Comparison of ENCODE assay signal across 14 mouse cellular contexts in the genomic region with DNA sequence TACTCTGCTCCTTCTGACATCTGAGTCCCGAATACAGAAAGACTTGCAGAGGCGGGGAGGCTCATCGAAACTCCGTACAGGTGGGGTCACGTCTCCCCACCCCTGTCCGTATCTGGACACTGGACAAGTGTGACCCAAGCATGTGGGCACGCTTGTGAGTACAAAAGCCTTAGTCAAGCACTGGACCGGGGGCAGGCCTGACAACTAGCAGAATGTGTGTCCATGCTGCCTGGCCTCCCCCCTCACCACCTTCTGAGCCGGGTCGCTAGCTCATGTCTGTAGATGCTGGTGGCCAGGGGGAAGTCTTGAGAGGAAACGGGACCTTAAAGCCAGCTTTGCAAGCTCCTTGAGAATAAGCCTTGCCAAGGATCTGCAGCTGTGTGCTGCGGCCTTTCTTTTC. TPM values are rescaled to one million over a fixed set of nuclear protein-coding genes. Genes with fewer than 3 reads are reported as not detected.
DNase-seq lines count a peak whose midpoint lies in the region; ATAC-seq and TF ChIP-seq lines count a peak whose summit lies in the region.
"Had no signal": no experiment of that assay in that cellular context is flagged by ENCODE, and none has a peak within 500 bp of the region (broad histone marks: within the 10 kb centered on the region; RNA-seq: fewer than 3 reads in every experiment).

No protein-coding gene starts in this region.

- H3K4me2 ChIP-seq in forebrain, embryonic 11.5 days (ENCODE audit: low read depth, low read length, severe bottlenecking): no peak overlapping the region
- H3K4me2 ChIP-seq in forebrain, postnatal 0 days (ENCODE audit: low read depth): no peak overlapping the region
- no peak overlapping the region for H3K4me2 ChIP-seq in kidney, postnatal 0 days (ENCODE audit: low read length)
- H3K4me2 ChIP-seq in midbrain, embryonic 15.5 days: no peak overlapping the region

- no peak overlapping the region for H3K4me3 ChIP-seq in forebrain, embryonic 11.5 days (ENCODE audit: low read depth, low read length)
- H3K4me3 ChIP-seq in forebrain, postnatal 0 days (ENCODE audit: low read depth, low read length): no peak overlapping the region
- no peak overlapping the region for H3K4me3 ChIP-seq in kidney, postnatal 0 days (replicated peaks; ENCODE audit: low read depth, low read length)
- H3K4me3 ChIP-seq in limb, embryonic 10.5 days: 0 out of 2 replicates have a peak overlapping the region, but pooled peaks have one; percentile 4
- no peak overlapping the region for H3K4me3 ChIP-seq in midbrain, embryonic 15.5 days

- H3K9me3 ChIP-seq in forebrain, embryonic 11.5 days (ENCODE audit: control insufficient read depth, low read length): no peaks in the 10 kb centered on the region
- H3K9me3 ChIP-seq in forebrain, postnatal 0 days (ENCODE audit: low read length): no peaks in the 10 kb centered on the region
- H3K9me3 ChIP-seq in kidney, postnatal 0 days (replicated peaks; ENCODE audit: low read length): no peaks in the 10 kb centered on the region
- no peaks in the 10 kb centered on the region for H3K9me3 ChIP-seq in limb, embryonic 10.5 days (replicated peaks)
- no peaks in the 10 kb centered on the region for H3K9me3 ChIP-seq in midbrain, embryonic 15.5 days

- H3K9ac ChIP-seq in forebrain, embryonic 11.5 days (ENCODE audit: low read length): peak overlapping the region; percentile 29
- H3K9ac ChIP-seq in forebrain, postnatal 0 days: no peak overlapping the region
- H3K9ac ChIP-seq in kidney, postnatal 0 days (ENCODE audit: low read depth, low read length): no peak overlapping the region
- no peak overlapping the region for H3K9ac ChIP-seq in midbrain, embryonic 15.5 days

- H3K36me3 ChIP-seq in forebrain, embryonic 11.5 days (ENCODE audit: control insufficient read depth, insufficient read depth, low read length): no peaks in the 10 kb centered on the region
- peaks cover under 1% of the 10 kb centered on the region; the same call in 1 of the 2 replicates for H3K36me3 ChIP-seq in forebrain, postnatal 0 days (ENCODE audit: insufficient read depth)
- 0 out of 2 replicates have a peak, but pooled peaks cover 2% of the 10 kb centered on the region for H3K36me3 ChIP-seq in kidney, postnatal 0 days (ENCODE audit: insufficient read depth, low read length)
- peaks cover 15% of the 10 kb centered on the region for H3K36me3 ChIP-seq in limb, embryonic 10.5 days
- no peaks in the 10 kb centered on the region for H3K36me3 ChIP-seq in midbrain, embryonic 15.5 days (replicated peaks)

- no peaks in the 10 kb centered on the region for H3K27me3 ChIP-seq in forebrain, embryonic 11.5 days (ENCODE audit: control insufficient read depth, insufficient read depth, low read length)
- H3K27me3 ChIP-seq in forebrain, postnatal 0 days (ENCODE audit: insufficient read depth, low read length): no peaks in the 10 kb centered on the region
- H3K27me3 ChIP-seq in kidney, postnatal 0 days (ENCODE audit: insufficient read depth, low read length): no peaks in the 10 kb centered on the region
- no peaks in the 10 kb centered on the region for H3K27me3 ChIP-seq in limb, embryonic 10.5 days (ENCODE audit: low read depth, poor library complexity, severe bottlenecking)
- H3K27me3 ChIP-seq in midbrain, embryonic 15.5 days (replicated peaks): no peaks in the 10 kb centered on the region

- 0 out of 2 replicates have a peak overlapping the region, but pooled peaks have one; percentile 15 for H3K27ac ChIP-seq in forebrain, embryonic 11.5 days (ENCODE audit: low read depth, low read length)
- no peak overlapping the region for H3K27ac ChIP-seq in forebrain, postnatal 0 days (ENCODE audit: low read depth, low read length)
- 0 out of 2 replicates have a peak overlapping the region, but pooled peaks have one; percentile 31 for H3K27ac ChIP-seq in kidney, postnatal 0 days
- peak overlapping the region; percentile 91 for H3K27ac ChIP-seq in limb, embryonic 10.5 days
- H3K27ac ChIP-seq in midbrain, embryonic 15.5 days: no peak overlapping the region

- no peak for DNase-seq in forebrain, embryonic 11.5 days (ENCODE audit: low spot score)
- DNase-seq in forebrain, postnatal 0 days: no peak
- DNase-seq in kidney, postnatal 0 days (ENCODE audit: low spot score): no peak
- DNase-seq in kidney, adult 9 months: no peak
- peak; percentile 19 for DNase-seq in A20 (ENCODE audit: low read depth, low spot score)
- DNase-seq in limb, embryonic 10.5 days (ENCODE audit: low spot score): no peak
- no peak for DNase-seq in left cerebral cortex, postnatal 14 days (ENCODE audit: low spot score in 2 of 2)
- DNase-seq: cerebellum, adult 8-10 months; heart, adult 18-20 months; kidney, postnatal 25 days; retina, postnatal 1 day had no signal

- TF ChIP-seq CTCF in forebrain, postnatal 0 days (IDR thresholded peaks at IDR 0.05; ENCODE audit: low read depth): no peak
- TF ChIP-seq CTCF in kidney, postnatal 0 days (IDR thresholded peaks at IDR 0.05; ENCODE audit: low read depth): no peak

- WGBS in forebrain, embryonic 11.5 days: 49% methylated on average over 12 of the region's 12 CpGs
- 53% methylated on average over 12 of the region's 12 CpGs for WGBS in forebrain, postnatal 0 days
- WGBS in kidney, postnatal 0 days: 45% methylated on average over 12 of the region's 12 CpGs
- WGBS in limb, embryonic 10.5 days: 66% methylated on average over 12 of the region's 12 CpGs
- 60% methylated on average over 12 of the region's 12 CpGs for WGBS in midbrain, embryonic 15.5 days

- ATAC-seq in forebrain, embryonic 11.5 days (replicated peaks; ENCODE audit: low FRiP score): no peak
- no peak for ATAC-seq in forebrain, postnatal 0 days
- ATAC-seq in kidney, postnatal 0 days (replicated peaks; ENCODE audit: low FRiP score, low read depth): no peak
- no peak for ATAC-seq in midbrain, embryonic 15.5 days (replicated peaks)
- ATAC-seq: activated CD4-positive, CD25-positive, alpha-beta regulatory T cell, adult 4 months; inflammation-experienced regulatory T-cells, adult 6 months had no signal

- intact Hi-C loops in left cerebral cortex, postnatal 14 days (cut with DNase I): no loop called here

- peaks cover 43% of the 10 kb centered on the region for H3K4me1 ChIP-seq in forebrain, embryonic 11.5 days (replicated peaks; ENCODE audit: control insufficient read depth, insufficient read depth, low read length)
- peaks cover 24% of the 10 kb centered on the region for H3K4me1 ChIP-seq in forebrain, postnatal 0 days (ENCODE audit: insufficient read depth)
- H3K4me1 ChIP-seq in kidney, postnatal 0 days (replicated peaks; ENCODE audit: insufficient read depth, low read length): peaks cover 54% of the 10 kb centered on the region
- peaks cover 81% of the 10 kb centered on the region for H3K4me1 ChIP-seq in limb, embryonic 10.5 days
- peaks cover 57% of the 10 kb centered on the region for H3K4me1 ChIP-seq in midbrain, embryonic 15.5 days

RNA-seq across cellular contexts. Expression of gene Srebf1, which starts 10.6 kb away (rescaled TPM):
- polyA plus RNA-seq in forebrain, embryonic 11.5 days (2014; fragmentation: Nextera tagmentation; extraction: Ambion mirVana): 63.9 and 68.7 TPM in 2 replicates
- 56.2 and 70.7 TPM in 2 replicates for total RNA-seq in forebrain, postnatal 0 days (2014; rRNA removed)
- polyA plus RNA-seq in forebrain, postnatal 0 days (2015; fragmentation: Nextera tagmentation; extraction: Ambion mirVana): 28.9 and 32.8 TPM in 2 replicates
- polyA plus RNA-seq in kidney, postnatal 0 days (2015; fragmentation: Nextera tagmentation; extraction: Ambion mirVana): 44.4 and 50.6 TPM in 2 replicates
- 56.2 and 56.6 TPM in 2 replicates for polyA plus RNA-seq in limb, embryonic 10.5 days (2016; fragmentation: Nextera tagmentation; extraction: Ambion mirVana)
- 10 to 100 TPM; 35.5 to 36.1 TPM for total RNA-seq in left cerebral cortex, postnatal 14 days (2021)
- 37.0 and 38.3 TPM in 2 replicates for polyA plus RNA-seq in midbrain, embryonic 15.5 days (2015; fragmentation: Nextera tagmentation; extraction: Ambion mirVana)

Comparison
In these comparisons a context has a peak if more than half of its experiments do, and no peak if none do; other contexts are left out.
1. H3K27ac ChIP-seq: peak in forebrain, embryonic 11.5 days (single experiment), kidney, postnatal 0 days (single experiment) and limb, embryonic 10.5 days (single experiment); none in forebrain, postnatal 0 days (single experiment) and midbrain, embryonic 15.5 days (single experiment).